Mouse (Mus musculus): ENCODE measurements at regions not wholly inside any gene's neighbourhood (a gene's known extent, or its start where the extent isn't known, plus 50 kb on each side); places are given as distances from the start of the nearest gene placed in this dataset.

DNA sequence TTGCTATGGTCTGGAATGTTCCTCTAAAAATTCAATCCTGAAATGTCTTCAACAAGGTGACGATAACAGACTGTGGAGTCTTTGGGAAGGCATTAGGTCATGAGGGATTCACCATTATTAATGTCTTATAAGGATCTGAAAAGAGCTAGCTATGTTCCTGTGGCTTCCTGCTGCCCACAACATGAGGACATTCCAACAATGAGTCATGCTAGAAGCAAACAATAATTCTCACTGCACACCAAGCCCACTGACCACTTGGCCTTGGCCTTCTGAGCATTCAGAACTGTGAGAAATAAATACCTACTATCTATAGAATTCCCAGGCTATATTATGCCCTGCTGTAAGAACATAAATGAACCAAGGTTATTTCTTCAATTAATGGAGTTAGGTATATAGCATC is 433.9 kb downstream of the Gpam start:
- 66% methylated on average over 1 of the region's 1 CpGs for WGBS
- Histone ChIP-seq H3K4me2 (no peak overlapping the region), H3K36me3 (no peaks in the 10 kb centered on the region), H3K27ac (replicated peaks) (no peak overlapping the region), H3K9ac (no peak overlapping the region), H3K4me3 (no peak overlapping the region), H3K4me1 (no peaks in the 10 kb centered on the region), H3K27me3 (replicated peaks) (no peaks in the 10 kb centered on the region), H3K9me3 (no peaks in the 10 kb centered on the region)
- ATAC-seq (ENCODE audit: extremely low read depth, insufficient number of reproducible peaks, low FRiP score, low TSS enrichment) = no peak

- WGBS = 72% methylated on average over 1 of the region's 1 CpGs
- ATAC-seq (ENCODE audit: extremely low read depth, insufficient number of reproducible peaks, low FRiP score, low TSS enrichment) = no peak
- no peaks in the 10 kb centered on the region for H3K36me3 ChIP-seq
- no peaks in the 10 kb centered on the region for H3K9me3 ChIP-seq
- no peak overlapping the region for H3K4me3 ChIP-seq
- H3K27me3 ChIP-seq (replicated peaks) = no peaks in the 10 kb centered on the region
- H3K4me2 ChIP-seq = no peak overlapping the region
- no peaks in the 10 kb centered on the region for H3K4me1 ChIP-seq
- H3K9ac ChIP-seq = no peak overlapping the region
- H3K27ac ChIP-seq (replicated peaks) = no peak overlapping the region
Measured at GRCm38 (mm10) chr19:54691861-54692260, 435.2 kb downstream of the Gpam start.

DNA sequence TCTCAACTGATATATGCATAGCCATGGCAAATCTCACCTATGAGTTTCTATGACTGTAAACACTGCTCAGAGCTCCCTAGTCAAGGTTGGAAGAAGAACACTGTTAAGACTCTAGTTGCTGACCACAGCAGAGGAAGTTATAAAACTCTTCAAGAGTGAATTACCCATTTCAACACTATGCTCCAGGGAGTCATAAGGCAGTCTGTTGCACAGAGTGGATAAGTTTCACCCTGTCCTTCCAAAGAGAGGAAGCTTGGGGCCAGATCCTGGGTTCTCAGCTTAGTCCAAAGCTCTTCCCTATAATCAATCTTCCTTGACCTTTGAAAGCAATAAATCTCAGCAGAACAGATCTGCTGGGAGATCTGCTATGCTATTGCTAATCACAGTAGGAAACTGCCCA is 438.4 kb downstream of the Gpam start:
- Histone ChIP-seq H3K4me2 (no peak overlapping the region), H3K27me3 (replicated peaks) (no peaks in the 10 kb centered on the region), H3K36me3 (no peaks in the 10 kb centered on the region), H3K4me3 (no peak overlapping the region), H3K9me3 (no peaks in the 10 kb centered on the region), H3K9ac (no peak overlapping the region), H3K27ac (replicated peaks) (no peak overlapping the region), H3K4me1 (no peaks in the 10 kb centered on the region)
- ATAC-seq (ENCODE audit: extremely low read depth, insufficient number of reproducible peaks, low FRiP score, low TSS enrichment) = no peak

DNA sequence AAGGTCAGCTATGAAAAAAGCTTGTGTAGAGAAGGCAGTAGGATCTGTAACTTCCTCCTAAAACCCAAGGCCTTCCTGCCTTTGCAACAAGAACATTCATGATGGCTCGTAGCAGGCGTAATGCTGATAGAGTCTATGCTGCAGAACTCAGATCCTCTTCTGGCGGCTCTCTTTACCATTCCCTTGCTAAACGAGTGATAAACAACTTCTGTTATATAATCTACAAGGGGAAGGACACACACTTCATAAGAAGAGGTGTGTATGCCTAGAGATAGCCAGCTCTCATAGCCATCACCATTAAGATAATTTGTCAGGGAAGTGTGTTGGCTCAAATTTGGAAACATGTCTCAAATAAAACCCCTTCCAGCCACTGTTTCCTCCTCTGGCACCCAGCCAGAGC is 441.9 kb downstream of the Gpam start:
- no peak for ATAC-seq (ENCODE audit: extremely low read depth, insufficient number of reproducible peaks, low FRiP score, low TSS enrichment)
- Histone ChIP-seq H3K9me3 (no peaks in the 10 kb centered on the region), H3K4me3 (no peak overlapping the region), H3K9ac (no peak overlapping the region), H3K27ac (replicated peaks) (no peak overlapping the region), H3K36me3 (no peaks in the 10 kb centered on the region), H3K27me3 (replicated peaks) (no peaks in the 10 kb centered on the region), H3K4me2 (no peak overlapping the region), H3K4me1 (no peaks in the 10 kb centered on the region)
- 68% methylated on average over 4 of the region's 4 CpGs for WGBS

Data from heart, embryonic 13.5 days (tissue).